Mouse (Mus musculus): ENCODE measurements around the gene Trappc6b. TPM values are rescaled to one million over a fixed set of nuclear protein-coding genes. Genes with fewer than 3 reads are reported as not detected.

Gene Trappc6b
- 52.6 and 59.5 TPM in 2 replicates for polyA plus RNA-seq (2014; fragmentation: Nextera tagmentation; extraction: Ambion mirVana)

GRCm38 (mm10) chr12:59060993-59061595 is at the start of gene Trappc6b:
TSS of gene Trappc6b (minus strand) at chr12:59061472.
- H3K9me3 ChIP-seq (replicated peaks; ENCODE audit: control insufficient read depth, low read length): no peaks in the 10 kb centered on the region
- peak; percentile 97 for ATAC-seq (replicated peaks; ENCODE audit: insufficient number of reproducible peaks, low FRiP score, low TSS enrichment, low read depth)
- under 1% methylated on average over 49 of the region's 49 CpGs for WGBS

GRCm38 (mm10) chr12:59107926-59108325 is 46.7 kb upstream of the Trappc6b start:
- ATAC-seq (replicated peaks; ENCODE audit: insufficient number of reproducible peaks, low FRiP score, low TSS enrichment, low read depth) (no peak), DNase-seq (ENCODE audit: low spot score) (no peak)
- Histone ChIP-seq H3K9ac (replicated peaks; ENCODE audit: low read length) (no peak overlapping the region), H3K9me3 (replicated peaks; ENCODE audit: control insufficient read depth, low read length) (no peaks in the 10 kb centered on the region), H3K27me3 (ENCODE audit: control insufficient read depth, insufficient read depth, low read length) (no peaks in the 10 kb centered on the region), H3K4me3 (ENCODE audit: low read depth, low read length) (no peak overlapping the region), H3K36me3 (replicated peaks; ENCODE audit: control insufficient read depth, insufficient read depth, low read depth, low read length) (no peaks in the 10 kb centered on the region), H3K4me1 (ENCODE audit: control insufficient read depth, insufficient read depth, low read length) (no peaks in the 10 kb centered on the region), H3K27ac (replicated peaks; ENCODE audit: low read depth, low read length) (no peak overlapping the region), H3K4me2 (ENCODE audit: low read depth, low read length) (no peak overlapping the region)
- 81% methylated on average over 4 of the region's 4 CpGs for WGBS

More at GRCm38 (mm10) chr12:59060993-59061595, at the start of gene Trappc6b:
- Histone ChIP-seq H3K9ac (replicated peaks; ENCODE audit: low read length) (peak within 1 kb of the TSS; percentile 94), H3K4me1 (ENCODE audit: control insufficient read depth, insufficient read depth, low read length) (no peaks in the 10 kb centered on the region), H3K4me2 (ENCODE audit: low read depth, low read length) (peak within 1 kb of the TSS; percentile 72), H3K27me3 (ENCODE audit: control insufficient read depth, insufficient read depth, low read length) (no peaks in the 10 kb centered on the region), H3K36me3 (replicated peaks; ENCODE audit: control insufficient read depth, insufficient read depth, low read depth, low read length) (no peaks in the 10 kb centered on the region; the same call in 1 of the 2 replicates), H3K4me3 (ENCODE audit: low read depth, low read length) (peak within 1 kb of the TSS; percentile 78), H3K27ac (replicated peaks; ENCODE audit: low read depth, low read length) (peak within 1 kb of the TSS; percentile 78)
- peak; percentile 87 for DNase-seq (ENCODE audit: low spot score)

DNA sequence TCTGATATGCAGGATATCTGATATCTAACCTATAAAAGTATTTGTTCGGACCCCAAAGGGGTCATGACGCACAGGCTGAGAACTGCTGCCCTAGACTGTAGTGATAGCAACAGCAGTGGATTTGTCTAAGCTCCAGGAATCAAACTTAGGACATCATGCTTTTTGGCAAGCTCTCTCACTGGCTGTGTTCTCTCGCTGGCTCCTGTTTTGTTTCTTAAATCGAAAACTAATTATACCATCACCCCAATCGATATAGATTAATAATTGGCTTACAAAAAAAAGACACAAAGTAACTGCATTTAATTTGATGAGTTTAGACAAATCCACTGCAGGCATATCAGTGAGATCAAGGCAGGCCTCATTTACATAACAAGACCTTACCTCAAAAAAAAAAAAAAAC is 45.2 kb upstream of the Trappc6b start:
- 92% methylated on average over 5 of the region's 5 CpGs for WGBS

GRCm38 (mm10) chr12:59105914-59106313 is 44.6 kb upstream of the Trappc6b start:
- H3K9me3 ChIP-seq (replicated peaks; ENCODE audit: control insufficient read depth, low read length): no peaks in the 10 kb centered on the region
- no peaks in the 10 kb centered on the region for H3K4me1 ChIP-seq (ENCODE audit: control insufficient read depth, insufficient read depth, low read length)
- no peaks in the 10 kb centered on the region for H3K27me3 ChIP-seq (ENCODE audit: control insufficient read depth, insufficient read depth, low read length)
- DNase-seq (ENCODE audit: low spot score) (no peak), ATAC-seq (replicated peaks; ENCODE audit: insufficient number of reproducible peaks, low FRiP score, low TSS enrichment, low read depth) (no peak)
- H3K9ac ChIP-seq (replicated peaks; ENCODE audit: low read length): no peak overlapping the region
- no peaks in the 10 kb centered on the region for H3K36me3 ChIP-seq (replicated peaks; ENCODE audit: control insufficient read depth, insufficient read depth, low read depth, low read length)
- 83% methylated on average over 6 of the region's 6 CpGs for WGBS
- H3K4me3 ChIP-seq (ENCODE audit: low read depth, low read length): no peak overlapping the region
- H3K4me2 ChIP-seq (ENCODE audit: low read depth, low read length): no peak overlapping the region
- no peak overlapping the region for H3K27ac ChIP-seq (replicated peaks; ENCODE audit: low read depth, low read length)

More for the DNA sequence above, 45.2 kb upstream of the Trappc6b start:
- Histone ChIP-seq H3K9me3 (replicated peaks; ENCODE audit: control insufficient read depth, low read length) (no peaks in the 10 kb centered on the region), H3K36me3 (replicated peaks; ENCODE audit: control insufficient read depth, insufficient read depth, low read depth, low read length) (no peaks in the 10 kb centered on the region), H3K27me3 (ENCODE audit: control insufficient read depth, insufficient read depth, low read length) (no peaks in the 10 kb centered on the region), H3K4me2 (ENCODE audit: low read depth, low read length) (no peak overlapping the region), H3K4me3 (ENCODE audit: low read depth, low read length) (no peak overlapping the region), H3K4me1 (ENCODE audit: control insufficient read depth, insufficient read depth, low read length) (no peaks in the 10 kb centered on the region), H3K27ac (replicated peaks; ENCODE audit: low read depth, low read length) (no peak overlapping the region), H3K9ac (replicated peaks; ENCODE audit: low read length) (no peak overlapping the region)
- DNase-seq (ENCODE audit: low spot score): no peak
- no peak for ATAC-seq (replicated peaks; ENCODE audit: insufficient number of reproducible peaks, low FRiP score, low TSS enrichment, low read depth)

DNA sequence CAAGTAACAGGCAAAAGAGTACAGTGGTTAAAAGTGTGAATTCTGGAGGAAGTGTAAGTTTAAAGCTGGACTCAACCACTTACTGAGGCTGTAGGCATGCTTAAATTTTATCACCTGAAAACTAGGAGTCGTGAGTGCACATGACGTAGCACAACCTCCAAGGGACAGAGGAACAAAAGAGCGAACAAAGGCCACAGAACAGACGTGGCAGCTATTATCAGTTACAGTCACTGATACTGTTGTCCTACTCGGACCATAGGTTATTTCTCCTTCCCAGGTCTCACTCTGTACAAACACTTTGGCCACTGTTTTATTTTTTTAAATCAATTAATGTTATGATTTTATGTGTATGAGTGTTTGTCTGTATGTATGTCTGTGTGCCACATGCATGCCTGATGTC is 43.5 kb upstream of the Trappc6b start:
- no peaks in the 10 kb centered on the region for H3K27me3 ChIP-seq (ENCODE audit: control insufficient read depth, insufficient read depth, low read length)
- no peaks in the 10 kb centered on the region for H3K9me3 ChIP-seq (replicated peaks; ENCODE audit: control insufficient read depth, low read length)
- no peak overlapping the region for H3K27ac ChIP-seq (replicated peaks; ENCODE audit: low read depth, low read length)
- no peak overlapping the region for H3K9ac ChIP-seq (replicated peaks; ENCODE audit: low read length)
- no peak for DNase-seq (ENCODE audit: low spot score)
- ATAC-seq (replicated peaks; ENCODE audit: insufficient number of reproducible peaks, low FRiP score, low TSS enrichment, low read depth): no peak
- WGBS: 82% methylated on average over 5 of the region's 5 CpGs
- H3K4me3 ChIP-seq (ENCODE audit: low read depth, low read length): no peak overlapping the region
- no peak overlapping the region for H3K4me2 ChIP-seq (ENCODE audit: low read depth, low read length)
- no peaks in the 10 kb centered on the region for H3K36me3 ChIP-seq (replicated peaks; ENCODE audit: control insufficient read depth, insufficient read depth, low read depth, low read length)
- H3K4me1 ChIP-seq (ENCODE audit: control insufficient read depth, insufficient read depth, low read length): no peaks in the 10 kb centered on the region

DNA sequence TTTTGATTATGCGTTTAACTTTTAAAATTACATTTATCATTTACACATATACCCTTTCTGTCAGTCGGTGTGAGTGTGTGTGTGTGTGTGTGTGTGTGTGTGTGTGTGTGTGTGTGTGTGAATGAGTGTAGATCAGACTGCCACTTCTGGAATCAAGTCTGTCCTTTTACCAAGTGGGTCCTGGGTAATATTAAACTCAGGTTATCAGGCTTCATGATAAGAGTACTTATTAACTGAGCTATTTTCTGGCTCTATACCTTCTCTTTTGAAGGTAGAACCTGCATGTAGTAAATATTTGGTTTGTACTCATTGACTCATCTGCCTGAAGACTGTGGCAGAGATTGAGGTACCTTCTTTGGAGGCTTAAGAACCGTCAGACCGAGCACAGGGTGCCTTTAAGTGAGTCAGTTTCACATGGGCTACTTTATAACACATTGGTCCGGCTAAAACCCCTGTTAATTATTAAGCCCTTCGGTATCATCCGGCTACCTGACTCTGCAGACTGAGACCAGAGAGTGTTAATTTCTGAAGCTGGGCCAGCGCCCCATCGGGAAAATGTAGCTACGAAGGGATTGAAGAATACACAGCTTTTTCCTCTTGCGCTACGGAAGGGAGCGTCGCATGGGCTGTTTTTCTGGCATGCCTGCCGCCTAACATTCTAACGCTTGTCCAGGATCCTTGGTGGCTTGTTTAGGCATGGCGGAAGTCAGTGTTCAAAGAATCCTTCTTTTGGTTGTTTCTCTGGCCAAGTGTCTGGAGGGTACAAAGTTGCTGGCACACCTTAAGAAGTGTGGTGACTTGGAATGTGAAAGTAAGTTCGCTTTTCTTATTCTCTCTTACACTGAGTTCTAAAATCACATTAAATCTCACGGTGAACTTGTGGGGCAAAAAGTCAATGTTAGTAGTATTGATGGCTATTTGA is 34.1 kb upstream of the Trappc6b start, which contains the start of gene Mia2:
Mia2 (plus strand) TSS at position 696 of the 922 bp plus-strand sequence.
- no peak for ATAC-seq (replicated peaks; ENCODE audit: insufficient number of reproducible peaks, low FRiP score, low TSS enrichment, low read depth)
- 82% methylated on average over 19 of the region's 19 CpGs for WGBS
- no peak for DNase-seq (ENCODE audit: low spot score)

DNA sequence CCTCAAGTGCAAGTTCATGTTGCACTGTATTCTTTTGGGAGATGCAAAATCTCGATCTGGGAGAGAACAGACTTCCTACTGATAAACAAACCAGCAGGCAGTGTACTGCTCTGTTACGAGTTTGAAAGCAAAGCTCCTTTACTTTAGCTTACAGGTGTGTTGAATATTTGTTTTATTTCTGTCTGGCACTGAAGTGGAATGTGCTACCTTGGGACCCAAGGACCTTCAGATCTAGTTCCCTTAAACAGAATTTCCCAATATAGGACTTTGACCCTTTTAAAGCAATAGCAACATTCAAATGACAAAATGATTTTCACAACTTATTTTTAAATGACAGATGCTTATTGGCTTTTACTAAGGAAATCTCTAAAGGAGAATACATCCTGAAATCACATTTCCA is 32.3 kb upstream of the Trappc6b start:
- H3K9me3 ChIP-seq (replicated peaks; ENCODE audit: control insufficient read depth, low read length): no peaks in the 10 kb centered on the region
- WGBS: 61% methylated on average over 2 of the region's 2 CpGs
- no peaks in the 10 kb centered on the region for H3K36me3 ChIP-seq (replicated peaks; ENCODE audit: control insufficient read depth, insufficient read depth, low read depth, low read length)
- H3K9ac ChIP-seq (replicated peaks; ENCODE audit: low read length): no peak overlapping the region
- no peak overlapping the region for H3K4me2 ChIP-seq (ENCODE audit: low read depth, low read length)
- H3K27me3 ChIP-seq (ENCODE audit: control insufficient read depth, insufficient read depth, low read length): no peaks in the 10 kb centered on the region
- ATAC-seq (replicated peaks; ENCODE audit: insufficient number of reproducible peaks, low FRiP score, low TSS enrichment, low read depth): no peak
- DNase-seq (ENCODE audit: low spot score): no peak
- H3K4me3 ChIP-seq (ENCODE audit: low read depth, low read length): no peak overlapping the region
- no peak overlapping the region for H3K27ac ChIP-seq (replicated peaks; ENCODE audit: low read depth, low read length)
- no peaks in the 10 kb centered on the region for H3K4me1 ChIP-seq (ENCODE audit: control insufficient read depth, insufficient read depth, low read length)

More for the DNA sequence above, 34.1 kb upstream of the Trappc6b start, which contains the start of gene Mia2:
- no peak within 1 kb of the TSS for H3K4me2 ChIP-seq (ENCODE audit: low read depth, low read length)
- no peaks in the 10 kb centered on the region for H3K36me3 ChIP-seq (replicated peaks; ENCODE audit: control insufficient read depth, insufficient read depth, low read depth, low read length)
- H3K9ac ChIP-seq (replicated peaks; ENCODE audit: low read length): no peak within 1 kb of the TSS
- no peaks in the 10 kb centered on the region for H3K4me1 ChIP-seq (ENCODE audit: control insufficient read depth, insufficient read depth, low read length)
- no peaks in the 10 kb centered on the region for H3K27me3 ChIP-seq (ENCODE audit: control insufficient read depth, insufficient read depth, low read length)
- no peak within 1 kb of the TSS for H3K27ac ChIP-seq (replicated peaks; ENCODE audit: low read depth, low read length)
- H3K9me3 ChIP-seq (replicated peaks; ENCODE audit: control insufficient read depth, low read length): no peaks in the 10 kb centered on the region
- H3K4me3 ChIP-seq (ENCODE audit: low read depth, low read length): no peak within 1 kb of the TSS

GRCm38 (mm10) chr12:59086171-59086570 is 24.9 kb upstream of the Trappc6b start:
- no peak for ATAC-seq (replicated peaks; ENCODE audit: insufficient number of reproducible peaks, low FRiP score, low TSS enrichment, low read depth)
- DNase-seq (ENCODE audit: low spot score): no peak
- H3K4me3 ChIP-seq (ENCODE audit: low read depth, low read length): no peak overlapping the region
- H3K9me3 ChIP-seq (replicated peaks; ENCODE audit: control insufficient read depth, low read length): no peaks in the 10 kb centered on the region
- no peaks in the 10 kb centered on the region for H3K36me3 ChIP-seq (replicated peaks; ENCODE audit: control insufficient read depth, insufficient read depth, low read depth, low read length)
- no peak overlapping the region for H3K27ac ChIP-seq (replicated peaks; ENCODE audit: low read depth, low read length)
- H3K9ac ChIP-seq (replicated peaks; ENCODE audit: low read length): no peak overlapping the region
- H3K4me2 ChIP-seq (ENCODE audit: low read depth, low read length): no peak overlapping the region
- no peaks in the 10 kb centered on the region for H3K27me3 ChIP-seq (ENCODE audit: control insufficient read depth, insufficient read depth, low read length)
- no peaks in the 10 kb centered on the region for H3K4me1 ChIP-seq (ENCODE audit: control insufficient read depth, insufficient read depth, low read length)
- WGBS: 80% methylated on average over 5 of the region's 5 CpGs

All from embryonic facial prominence, embryonic 11.5 days (tissue).